Mouse (Mus musculus) lung, embryonic 15.5 days (tissue): ENCODE results near the gene Wnt6. TPM values are rescaled to one million over a fixed set of nuclear protein-coding genes. Genes with fewer than 3 reads are reported as not detected.

ENCODE experiments used
- ATAC-seq: fragments of 200-750 bp; cut with Nextera tagmentation; 2 replicates; pipeline ENCODE4 v1.8.0; 2017; ENCODE audit warnings: moderate number of reproducible peaks, borderline replicate concordance; ENCODE audit not compliant: low FRiP score, low TSS enrichment; ENCODE audit errors: extremely low read depth
- H3K27ac ChIP-seq: fragments of 300-500 bp; sonication (generic); 2 replicates; pipeline ENCODE4 v1.5.1; 2015; ENCODE audit warnings: moderate library complexity, mild to moderate bottlenecking, inconsistent platforms
- H3K27me3 ChIP-seq: fragments of 300-500 bp; sonication (generic); 2 replicates; pipeline ENCODE4 v1.6.1; 2015; ENCODE audit warnings: inconsistent platforms
- H3K36me3 ChIP-seq: fragments of 300-500 bp; sonication (generic); 2 replicates; pipeline ENCODE4 v1.6.1; 2015; ENCODE audit warnings: inconsistent platforms
- H3K4me1 ChIP-seq: fragments of 300-500 bp; sonication (generic); 2 replicates; pipeline ENCODE4 v1.6.1; 2015; ENCODE audit warnings: inconsistent platforms
- H3K4me2 ChIP-seq: fragments of 300-500 bp; sonication (generic); 2 replicates; pipeline ENCODE4 v1.6.1; 2015; ENCODE audit warnings: inconsistent platforms, mild to moderate bottlenecking, moderate library complexity
- H3K4me3 ChIP-seq: fragments of 300-500 bp; sonication (generic); 2 replicates; pipeline ENCODE4 v1.5.1; 2015; ENCODE audit warnings: mild to moderate bottlenecking, inconsistent platforms
- H3K9ac ChIP-seq: fragments of 300-500 bp; sonication (generic); 2 replicates; pipeline ENCODE4 v1.6.1; 2015; ENCODE audit warnings: inconsistent platforms
- H3K9me3 ChIP-seq: fragments of 300-500 bp; sonication (generic); 2 replicates; pipeline ENCODE4 v1.6.1; 2016; ENCODE audit warnings: inconsistent platforms
- WGBS: fragments of 180-500 bp; shearing (Covaris S2); methylation state at CpG from one replicate; pipeline ENCODE4 v1.1.7; 2015; 5-methylcytosine and 5-hydroxymethylcytosine counted together
- polyA plus RNA-seq: library from polyadenylated mRNA; unstranded; fragments of >200 nt; fragmentation: Nextera tagmentation; extraction: Ambion mirVana; gene quantifications from 2 replicates; pipeline ENCODE4 v1.2.1, GENCODE M21; 2015

The Wnt6 gene
- polyA plus RNA-seq, 1 experiment from 2014 or later = 1.2 TPM

GRCm38 (mm10) chr1:74797459-74797858 is 25.8 kb downstream of the Wnt6 start:
- no peak overlapping the region for H3K4me3 ChIP-seq
- H3K36me3 ChIP-seq = no peaks in the 10 kb centered on the region
- peaks cover 20% of the 10 kb centered on the region for H3K4me1 ChIP-seq
- 18% methylated on average over 5 of the region's 5 CpGs for WGBS
- H3K27ac ChIP-seq = no peak overlapping the region
- peaks cover 99% of the 10 kb centered on the region for H3K27me3 ChIP-seq
- ATAC-seq = peak; percentile 70; the same call in 1 of the 2 replicates
- H3K4me2 ChIP-seq = no peak overlapping the region
- H3K9me3 ChIP-seq = no peaks in the 10 kb centered on the region
- H3K9ac ChIP-seq = no peak overlapping the region

GRCm38 (mm10) chr1:74800424-74800888 is 28.8 kb downstream of the Wnt6 start:
- no peak for ATAC-seq
- under 1% methylated on average over 29 of the region's 29 CpGs for WGBS

GRCm38 (mm10) chr1:74801631-74802140 is 30.0 kb downstream of the Wnt6 start:
- H3K4me2 ChIP-seq = no peak overlapping the region
- 23% methylated on average over 6 of the region's 6 CpGs for WGBS
- H3K9ac ChIP-seq = no peak overlapping the region
- ATAC-seq = no peak
- H3K9me3 ChIP-seq = no peaks in the 10 kb centered on the region
- no peaks in the 10 kb centered on the region for H3K36me3 ChIP-seq
- H3K4me1 ChIP-seq = peaks cover 27% of the 10 kb centered on the region
- H3K27ac ChIP-seq = no peak overlapping the region
- H3K4me3 ChIP-seq = no peak overlapping the region
- peaks cover 99% of the 10 kb centered on the region for H3K27me3 ChIP-seq

More at GRCm38 (mm10) chr1:74800424-74800888, 28.8 kb downstream of the Wnt6 start:
- Histone ChIP-seq H3K4me3 (peak overlapping the region; percentile 23), H3K27me3 (peaks cover 99% of the 10 kb centered on the region), H3K9ac (no peak overlapping the region), H3K27ac (no peak overlapping the region), H3K36me3 (no peaks in the 10 kb centered on the region), H3K9me3 (no peaks in the 10 kb centered on the region), H3K4me2 (peak overlapping the region; percentile 52), H3K4me1 (peaks cover 21% of the 10 kb centered on the region)

- peak overlapping the region; percentile 78 for H3K4me2 ChIP-seq
- no peaks in the 10 kb centered on the region for H3K36me3 ChIP-seq
- 1% methylated on average over 57 of the region's 57 CpGs for WGBS
Measured at GRCm38 (mm10) chr1:74802795-74803656, 31.3 kb downstream of the Wnt6 start.

GRCm38 (mm10) chr1:74804211-74804870 is 32.6 kb downstream of the Wnt6 start:
- 8% methylated on average over 10 of the region's 10 CpGs for WGBS
- Histone ChIP-seq H3K9ac (no peak overlapping the region), H3K36me3 (no peaks in the 10 kb centered on the region), H3K27me3 (peaks cover 96% of the 10 kb centered on the region), H3K4me2 (no peak overlapping the region), H3K4me1 (peaks cover 46% of the 10 kb centered on the region), H3K9me3 (no peaks in the 10 kb centered on the region), H3K4me3 (no peak overlapping the region), H3K27ac (no peak overlapping the region)
- no peak for ATAC-seq

More at GRCm38 (mm10) chr1:74802795-74803656, 31.3 kb downstream of the Wnt6 start:
- H3K4me3 ChIP-seq = peak overlapping the region; percentile 40
- ATAC-seq = peak; percentile 44
- 0 out of 2 replicates have a peak overlapping the region, but pooled peaks have one; percentile 20 for H3K9ac ChIP-seq
- H3K27ac ChIP-seq = no peak overlapping the region
- H3K27me3 ChIP-seq = peaks cover 99% of the 10 kb centered on the region
- peaks cover 40% of the 10 kb centered on the region for H3K4me1 ChIP-seq
- no peaks in the 10 kb centered on the region for H3K9me3 ChIP-seq

- Histone ChIP-seq H3K36me3 (no peaks in the 10 kb centered on the region), H3K4me3 (no peak overlapping the region), H3K4me2 (no peak overlapping the region), H3K9me3 (no peaks in the 10 kb centered on the region), H3K9ac (no peak overlapping the region), H3K4me1 (peaks cover 42% of the 10 kb centered on the region), H3K27ac (no peak overlapping the region), H3K27me3 (peaks cover 90% of the 10 kb centered on the region)
- no peak for ATAC-seq
- WGBS = 16% methylated on average over 4 of the region's 4 CpGs
Measured at GRCm38 (mm10) chr1:74805340-74805835, 33.7 kb downstream of the Wnt6 start.

GRCm38 (mm10) chr1:74805843-74806242 is 34.2 kb downstream of the Wnt6 start:
- peaks cover 85% of the 10 kb centered on the region for H3K27me3 ChIP-seq
- no peaks in the 10 kb centered on the region for H3K9me3 ChIP-seq
- no peak for ATAC-seq
- 8% methylated on average over 5 of the region's 5 CpGs for WGBS
- no peak overlapping the region for H3K9ac ChIP-seq
- no peaks in the 10 kb centered on the region for H3K36me3 ChIP-seq
- H3K4me1 ChIP-seq = peaks cover 37% of the 10 kb centered on the region
- H3K4me2 ChIP-seq = no peak overlapping the region
- no peak overlapping the region for H3K27ac ChIP-seq
- H3K4me3 ChIP-seq = no peak overlapping the region

- Histone ChIP-seq H3K27ac (no peak overlapping the region), H3K4me3 (peak overlapping the region; percentile 18), H3K4me2 (peak overlapping the region; percentile 54), H3K4me1 (peaks cover 37% of the 10 kb centered on the region), H3K9ac (no peak overlapping the region), H3K27me3 (peaks cover 83% of the 10 kb centered on the region), H3K9me3 (no peaks in the 10 kb centered on the region), H3K36me3 (no peaks in the 10 kb centered on the region)
- 1% methylated on average over 38 of the region's 38 CpGs for WGBS
- ATAC-seq = 0 out of 2 replicates have a peak, but pooled peaks have one; percentile 6
Measured at GRCm38 (mm10) chr1:74806360-74807311, 34.9 kb downstream of the Wnt6 start.

- Histone ChIP-seq H3K27me3 (peaks cover 73% of the 10 kb centered on the region), H3K27ac (no peak overlapping the region), H3K4me1 (peaks cover 37% of the 10 kb centered on the region), H3K9ac (no peak overlapping the region), H3K4me2 (peak overlapping the region; percentile 54), H3K36me3 (no peaks in the 10 kb centered on the region), H3K4me3 (no peak overlapping the region), H3K9me3 (no peaks in the 10 kb centered on the region)
- ATAC-seq = peak; percentile 3; the same call in 1 of the 2 replicates
- 6% methylated on average over 23 of the region's 23 CpGs for WGBS
Measured at GRCm38 (mm10) chr1:74807551-74808071, 35.9 kb downstream of the Wnt6 start.

GRCm38 (mm10) chr1:74808078-74808477 is 36.4 kb downstream of the Wnt6 start:
- H3K9me3 ChIP-seq = no peaks in the 10 kb centered on the region
- no peak overlapping the region for H3K27ac ChIP-seq
- ATAC-seq = peak; percentile 81
- H3K4me2 ChIP-seq = peak overlapping the region; percentile 54
- WGBS = under 1% methylated on average over 16 of the region's 16 CpGs
- H3K9ac ChIP-seq = no peak overlapping the region
- H3K36me3 ChIP-seq = no peaks in the 10 kb centered on the region
- peaks cover 33% of the 10 kb centered on the region for H3K4me1 ChIP-seq
- H3K4me3 ChIP-seq = peak overlapping the region; percentile 21; the same call in 1 of the 2 replicates
- peaks cover 68% of the 10 kb centered on the region for H3K27me3 ChIP-seq
